Mouse (Mus musculus): Measurements from ENCODE around the gene Ubxn6.
"Not testable (repeated sequence)": the region's sequence is repeated elsewhere in the genome, so short reads cannot be mapped to it uniquely, and the experiment has no call there.

The Ubxn6 gene

GRCm38 (mm10) chr17:56074827-56075208, at the start of gene Ubxn6:
TSS of gene Ubxn6 (minus strand) at chr17:56075028.
- in situ Hi-C loops (cut with MseI, MboI): no loop called here

GRCm38 (mm10) chr17:56123681-56124340, 49.0 kb upstream of the Ubxn6 start:
- in situ Hi-C loops (cut with MseI, MboI): no loop called here

GRCm38 (mm10) chr17:56123161-56123560, 48.3 kb upstream of the Ubxn6 start:
- in situ Hi-C loops (cut with MseI, MboI): no loop called here

- in situ Hi-C loops (cut with MseI, MboI): no loop called here
Measured at GRCm38 (mm10) chr17:56121826-56122225, 47.0 kb upstream of the Ubxn6 start, which contains the start of gene Lrg1. TSS of gene Lrg1 (minus strand) at chr17:56122001.

- in situ Hi-C loops (cut with MseI, MboI): no loop called here
Measured at GRCm38 (mm10) chr17:56119981-56120880, 45.4 kb upstream of the Ubxn6 start.

- in situ Hi-C loops (cut with MseI, MboI): no loop called here
Measured at GRCm38 (mm10) chr17:56119431-56119830, 44.6 kb upstream of the Ubxn6 start.

- in situ Hi-C loops (cut with MseI, MboI): no loop called here
Measured at GRCm38 (mm10) chr17:56117251-56117710, 42.5 kb upstream of the Ubxn6 start, which contains the start of gene Plin5. TSS of gene Plin5 (minus strand) at chr17:56117596.

- in situ Hi-C loops (cut with MseI, MboI): no loop called here
Measured at GRCm38 (mm10) chr17:56116193-56116592, 41.4 kb upstream of the Ubxn6 start.

- in situ Hi-C loops (cut with MseI, MboI): no loop called here
Measured at GRCm38 (mm10) chr17:56112743-56113142, 37.9 kb upstream of the Ubxn6 start.

- in situ Hi-C loops (cut with MseI, MboI): no loop called here
Measured at GRCm38 (mm10) chr17:56111864-56112263, 37.0 kb upstream of the Ubxn6 start.

- in situ Hi-C loops (cut with MseI, MboI): no loop called here
Measured at GRCm38 (mm10) chr17:56111021-56111420, 36.2 kb upstream of the Ubxn6 start.

- in situ Hi-C loops (cut with MseI, MboI): no loop called here
Measured at GRCm38 (mm10) chr17:56110571-56110970, 35.7 kb upstream of the Ubxn6 start.

- in situ Hi-C loops (cut with MseI, MboI): no loop called here
Measured at GRCm38 (mm10) chr17:56109219-56110051, 34.6 kb upstream of the Ubxn6 start, which contains the start of gene Plin4. TSS of gene Plin4 (minus strand) at chr17:56109803.

GRCm38 (mm10) chr17:56108334-56109044, 33.7 kb upstream of the Ubxn6 start:
- in situ Hi-C loops (cut with MseI, MboI): no loop called here

- in situ Hi-C loops (cut with MseI, MboI): no loop called here
Measured at GRCm38 (mm10) chr17:56107736-56108135, 32.9 kb upstream of the Ubxn6 start.

- in situ Hi-C loops (cut with MseI, MboI): no loop called here
Measured at GRCm38 (mm10) chr17:56106981-56107380, 32.2 kb upstream of the Ubxn6 start.

GRCm38 (mm10) chr17:56106436-56106835, 31.6 kb upstream of the Ubxn6 start:
- in situ Hi-C loops (cut with MseI, MboI): not testable (repeated sequence)

- in situ Hi-C loops (cut with MseI, MboI): not testable (repeated sequence)
Measured at GRCm38 (mm10) chr17:56104821-56105220, 30.0 kb upstream of the Ubxn6 start.

- in situ Hi-C loops (cut with MseI, MboI): no loop called here
Measured at GRCm38 (mm10) chr17:56103465-56104285, 28.8 kb upstream of the Ubxn6 start.

- in situ Hi-C loops (cut with MseI, MboI): no loop called here
Measured at GRCm38 (mm10) chr17:56102927-56103326, 28.1 kb upstream of the Ubxn6 start.

All from mouse trophoblast stem cell (cell line).